Mouse (Mus musculus): ENCODE data around the gene Ppp1r7.
"Not testable (repeated sequence)": the region's sequence is repeated elsewhere in the genome, so short reads cannot be mapped to it uniquely, and the experiment has no call there.

Gene Ppp1r7

DNA sequence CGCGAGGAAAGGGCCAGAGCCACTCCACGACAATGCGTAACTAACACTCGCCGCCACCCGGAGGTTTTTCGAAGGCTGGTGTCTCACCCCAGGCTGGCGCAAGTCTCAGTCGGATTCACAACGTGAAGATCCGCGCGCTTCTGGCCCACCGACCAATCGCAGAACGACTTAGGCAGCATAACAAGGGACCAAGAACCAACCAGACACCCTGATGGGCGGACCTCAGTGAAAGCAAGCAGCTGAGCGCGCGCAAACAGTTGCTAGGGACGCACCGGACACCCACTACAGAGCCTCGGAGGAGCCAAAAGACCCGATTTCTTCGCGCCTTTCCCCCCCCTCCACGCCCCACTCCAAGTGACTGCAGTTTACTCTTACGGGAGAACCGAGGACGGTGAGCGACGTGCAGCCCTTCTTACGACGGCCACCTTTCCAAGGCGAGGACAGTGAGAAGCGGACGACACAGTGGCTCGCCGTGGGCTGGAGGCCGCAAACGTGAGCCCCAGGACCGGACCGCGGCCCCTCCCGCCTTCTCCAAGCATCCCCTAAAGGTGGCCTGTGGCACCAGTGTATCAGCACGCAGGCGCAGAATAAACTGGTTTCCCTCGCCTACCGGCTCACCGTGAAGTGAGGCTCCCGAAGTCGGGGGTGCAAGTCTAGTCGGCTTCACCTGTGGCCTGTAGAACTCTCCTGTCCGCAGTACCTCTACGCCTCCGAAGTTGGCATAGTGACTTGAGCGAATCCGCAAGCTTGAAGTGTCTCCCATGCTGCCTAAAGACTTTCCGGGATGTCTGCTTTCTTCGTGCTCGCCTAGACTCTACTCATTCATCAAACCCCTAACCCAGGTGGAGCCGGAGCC lies at the start of gene Ppp1r7, which contains the start of gene Pask:
Gene Ppp1r7 (plus strand): TSS at position 207 of the 856 bp plus-strand sequence.
Gene Pask (minus strand): TSS at position 835 of the 856 bp plus-strand sequence.
- in situ Hi-C loops (cut with MboI; ENCODE audit: low pct_unique_long_range_greater_than_20kb in 1 of 2, low sequenced_read_pairs in 2 of 2, unreplicated experiment in 1 of 2) = no loop called here

- in situ Hi-C loops (cut with MboI; ENCODE audit: low pct_unique_long_range_greater_than_20kb in 1 of 2, low sequenced_read_pairs in 2 of 2, unreplicated experiment in 1 of 2) = not testable (repeated sequence)
These were observed 48.2 kb upstream of the Ppp1r7 start for GRCm38 (mm10) chr1:93294491-93294890.

DNA sequence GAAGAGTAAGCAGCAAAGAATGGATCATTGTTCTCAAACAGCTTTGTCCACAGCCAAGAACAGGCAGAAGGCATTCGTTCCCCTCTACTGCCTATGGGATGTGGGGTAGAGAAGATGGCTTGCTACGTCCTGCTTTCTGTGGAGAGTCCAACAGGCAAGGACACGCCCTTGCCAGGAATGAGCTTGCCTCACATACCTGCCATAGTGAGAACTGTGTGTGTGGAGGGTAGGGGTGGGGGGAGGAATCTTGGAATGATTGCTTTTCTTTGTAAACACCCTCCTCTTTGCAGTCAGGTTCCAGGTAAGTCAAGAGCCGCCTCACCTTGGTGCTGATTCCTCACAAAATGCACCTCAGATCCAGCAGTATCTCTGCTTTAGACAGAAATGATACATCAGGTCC lies 42.9 kb upstream of the Ppp1r7 start:
- in situ Hi-C loops (cut with MboI; ENCODE audit: low pct_unique_long_range_greater_than_20kb in 1 of 2, low sequenced_read_pairs in 2 of 2, unreplicated experiment in 1 of 2) = no loop called here

DNA sequence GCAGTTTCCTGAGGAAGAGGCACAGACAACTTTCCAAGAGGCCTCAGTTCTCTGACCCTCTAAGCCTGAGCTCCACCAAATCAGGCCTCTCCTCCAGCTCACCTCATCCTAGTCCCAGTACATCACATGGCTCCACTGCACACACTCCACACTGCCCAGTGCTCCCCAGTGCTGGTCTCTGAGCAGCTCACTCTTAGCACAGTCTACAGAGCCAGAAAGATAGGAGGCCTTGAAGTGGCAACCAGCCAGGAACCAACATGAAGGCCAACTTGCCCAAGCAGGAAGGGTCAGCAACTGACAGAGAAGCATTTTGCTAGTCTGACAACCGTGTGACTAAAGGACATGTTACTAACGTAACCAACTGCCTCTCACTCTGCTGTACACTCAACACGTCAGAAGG lies 42.1 kb upstream of the Ppp1r7 start:
- in situ Hi-C loops (cut with MboI; ENCODE audit: low pct_unique_long_range_greater_than_20kb in 1 of 2, low sequenced_read_pairs in 2 of 2, unreplicated experiment in 1 of 2) = no loop called here

GRCm38 (mm10) chr1:93305581-93306337 lies 36.9 kb upstream of the Ppp1r7 start, which contains the start of gene Mterf4:
Gene Mterf4 (minus strand): TSS chr1:93305915.
- in situ Hi-C loops (cut with MboI; ENCODE audit: low pct_unique_long_range_greater_than_20kb in 1 of 2, low sequenced_read_pairs in 2 of 2, unreplicated experiment in 1 of 2) = no loop called here

DNA sequence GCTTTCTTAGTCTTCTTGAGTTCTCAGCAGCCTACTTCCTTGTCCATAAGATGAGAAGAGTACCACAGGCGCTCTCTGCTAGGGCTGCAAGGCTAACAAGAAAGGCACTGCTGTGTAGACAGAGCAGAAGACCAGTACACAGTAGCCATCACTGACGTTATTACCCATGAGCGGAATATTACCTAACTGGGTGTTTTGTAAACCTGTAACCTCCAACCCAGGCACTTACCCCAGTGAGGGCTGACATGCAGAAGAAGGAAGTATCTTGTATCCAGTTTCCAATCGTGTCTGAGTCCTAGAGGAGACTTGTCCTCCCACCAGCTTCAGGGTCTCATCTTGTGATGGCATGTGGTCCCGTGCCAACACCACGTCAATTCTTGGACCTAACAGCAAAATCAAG lies 18.7 kb upstream of the Ppp1r7 start:
- in situ Hi-C loops (cut with MboI; ENCODE audit: low pct_unique_long_range_greater_than_20kb in 1 of 2, low sequenced_read_pairs in 2 of 2, unreplicated experiment in 1 of 2) = no loop called here

GRCm38 (mm10) chr1:93326446-93326845 lies 16.2 kb upstream of the Ppp1r7 start:
- in situ Hi-C loops (cut with MboI; ENCODE audit: low pct_unique_long_range_greater_than_20kb in 1 of 2, low sequenced_read_pairs in 2 of 2, unreplicated experiment in 1 of 2) = no loop called here

DNA sequence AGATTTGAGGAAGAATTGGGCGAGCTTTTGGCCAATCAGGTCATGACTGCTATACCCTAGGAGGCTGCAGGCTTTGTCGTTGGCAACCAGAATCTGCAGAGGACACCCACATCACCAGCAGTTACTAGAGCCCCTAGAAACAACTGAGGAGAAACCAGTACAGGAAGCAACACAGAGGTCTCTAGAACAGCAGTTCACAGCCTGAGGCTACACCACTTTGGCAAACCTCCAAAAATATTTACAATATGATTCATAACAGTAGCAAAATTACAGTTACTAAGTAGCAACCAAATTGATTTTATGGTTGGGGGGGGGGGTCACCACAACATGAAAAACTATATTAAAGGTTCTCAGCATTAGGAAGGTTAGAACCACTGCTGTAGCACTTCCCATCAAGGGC lies 8.0 kb upstream of the Ppp1r7 start:
- in situ Hi-C loops (cut with MboI; ENCODE audit: low pct_unique_long_range_greater_than_20kb in 1 of 2, low sequenced_read_pairs in 2 of 2, unreplicated experiment in 1 of 2) = no loop called here

DNA sequence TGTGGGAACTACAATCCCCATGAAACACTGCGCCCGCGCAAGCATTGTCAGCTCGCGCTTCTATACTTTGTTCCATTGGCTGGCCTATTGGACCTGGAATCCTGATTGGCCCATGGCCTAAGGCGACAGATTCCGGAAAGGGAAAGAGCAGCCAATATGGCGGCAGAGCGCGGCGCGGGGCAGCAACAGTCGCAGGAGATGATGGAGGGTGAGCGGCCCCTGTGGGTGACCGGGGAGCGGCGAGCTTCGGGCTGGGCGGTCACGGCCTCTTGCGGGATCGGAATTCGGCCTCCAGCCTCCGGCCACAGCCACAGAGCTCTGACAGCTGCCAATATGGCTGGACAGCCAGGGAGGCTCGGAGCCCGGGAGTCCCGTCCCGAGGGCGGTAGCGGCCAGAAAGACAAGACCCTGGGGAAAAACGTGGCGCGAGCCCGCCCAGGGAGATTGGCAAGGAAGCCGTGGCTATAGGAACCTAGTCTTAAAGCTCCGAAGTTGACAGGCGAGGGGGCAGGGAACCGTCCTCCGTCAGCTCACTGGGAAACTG lies 922 bp downstream of the Ppp1r7 start:
- in situ Hi-C loops (cut with MboI; ENCODE audit: low pct_unique_long_range_greater_than_20kb in 1 of 2, low sequenced_read_pairs in 2 of 2, unreplicated experiment in 1 of 2) = no loop called here

GRCm38 (mm10) chr1:93347176-93347575 lies 4.5 kb downstream of the Ppp1r7 start:
- in situ Hi-C loops (cut with MboI; ENCODE audit: low pct_unique_long_range_greater_than_20kb in 1 of 2, low sequenced_read_pairs in 2 of 2, unreplicated experiment in 1 of 2) = no loop called here

GRCm38 (mm10) chr1:93349701-93350100 lies 7.0 kb downstream of the Ppp1r7 start:
- in situ Hi-C loops (cut with MboI; ENCODE audit: low pct_unique_long_range_greater_than_20kb in 1 of 2, low sequenced_read_pairs in 2 of 2, unreplicated experiment in 1 of 2) = no loop called here

GRCm38 (mm10) chr1:93352724-93353123 lies 10.1 kb downstream of the Ppp1r7 start:
- in situ Hi-C loops (cut with MboI; ENCODE audit: low pct_unique_long_range_greater_than_20kb in 1 of 2, low sequenced_read_pairs in 2 of 2, unreplicated experiment in 1 of 2) = no loop called here

DNA sequence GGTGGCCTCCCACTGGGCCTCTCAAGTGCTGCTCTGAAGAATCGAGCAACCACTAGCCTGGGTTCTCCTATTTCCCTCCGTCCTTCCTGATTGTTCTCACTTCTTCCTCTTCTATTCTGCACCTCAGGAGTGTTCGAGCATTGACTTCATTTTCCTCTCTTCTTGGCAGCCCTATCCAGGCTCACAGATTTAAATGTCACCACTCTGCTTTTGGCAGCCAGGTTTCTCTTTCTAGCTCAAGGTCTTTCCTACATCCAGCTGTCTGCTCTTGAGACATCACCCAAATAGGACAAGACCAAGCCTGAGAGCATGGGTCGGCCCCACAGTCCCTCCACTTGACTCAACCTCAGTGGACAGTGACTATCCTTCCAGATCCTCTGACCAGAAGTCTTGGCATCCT lies 20.0 kb downstream of the Ppp1r7 start:
- in situ Hi-C loops (cut with MboI; ENCODE audit: low pct_unique_long_range_greater_than_20kb in 1 of 2, low sequenced_read_pairs in 2 of 2, unreplicated experiment in 1 of 2) = no loop called here

DNA sequence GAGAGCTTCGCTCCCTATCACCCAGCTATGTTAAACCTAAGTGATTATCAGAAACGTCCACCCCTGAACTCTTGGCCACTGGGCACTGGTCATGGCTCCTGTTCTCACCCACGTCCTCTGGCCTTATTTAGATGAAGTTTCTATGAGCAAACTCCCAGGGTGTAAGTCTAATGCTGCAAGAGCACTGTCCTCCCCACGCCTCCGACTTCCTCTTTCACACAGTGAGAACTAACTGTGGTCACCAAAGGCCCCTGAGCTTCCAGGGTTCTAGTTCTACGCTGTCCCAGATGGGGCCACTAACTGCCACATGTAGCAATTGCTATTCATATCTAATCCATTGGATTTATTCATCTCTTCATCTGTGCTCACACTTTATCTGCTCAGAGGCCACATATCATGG lies 23.0 kb downstream of the Ppp1r7 start:
- in situ Hi-C loops (cut with MboI; ENCODE audit: low pct_unique_long_range_greater_than_20kb in 1 of 2, low sequenced_read_pairs in 2 of 2, unreplicated experiment in 1 of 2) = no loop called here

- in situ Hi-C loops (cut with MboI; ENCODE audit: low pct_unique_long_range_greater_than_20kb in 1 of 2, low sequenced_read_pairs in 2 of 2, unreplicated experiment in 1 of 2) = no loop called here
These were observed 31.0 kb downstream of the Ppp1r7 start, which contains the start of gene Ano7 for GRCm38 (mm10) chr1:93373665-93374064. Gene Ano7 (plus strand): TSS chr1:93373930.

GRCm38 (mm10) chr1:93377307-93377706 lies 34.7 kb downstream of the Ppp1r7 start:
- in situ Hi-C loops (cut with MboI; ENCODE audit: low pct_unique_long_range_greater_than_20kb in 1 of 2, low sequenced_read_pairs in 2 of 2, unreplicated experiment in 1 of 2) = no loop called here

- in situ Hi-C loops (cut with MboI; ENCODE audit: low pct_unique_long_range_greater_than_20kb in 1 of 2, low sequenced_read_pairs in 2 of 2, unreplicated experiment in 1 of 2) = no loop called here
These were observed 36.5 kb downstream of the Ppp1r7 start for GRCm38 (mm10) chr1:93379117-93379516.

- in situ Hi-C loops (cut with MboI; ENCODE audit: low pct_unique_long_range_greater_than_20kb in 1 of 2, low sequenced_read_pairs in 2 of 2, unreplicated experiment in 1 of 2) = no loop called here
These were observed 44.5 kb downstream of the Ppp1r7 start for GRCm38 (mm10) chr1:93387198-93387597.

GRCm38 (mm10) chr1:93388906-93389305 lies 46.3 kb downstream of the Ppp1r7 start:
- in situ Hi-C loops (cut with MboI; ENCODE audit: low pct_unique_long_range_greater_than_20kb in 1 of 2, low sequenced_read_pairs in 2 of 2, unreplicated experiment in 1 of 2) = no loop called here
